Mouse (Mus musculus): ENCODE measurements around the gene Gm10490.

DNA sequence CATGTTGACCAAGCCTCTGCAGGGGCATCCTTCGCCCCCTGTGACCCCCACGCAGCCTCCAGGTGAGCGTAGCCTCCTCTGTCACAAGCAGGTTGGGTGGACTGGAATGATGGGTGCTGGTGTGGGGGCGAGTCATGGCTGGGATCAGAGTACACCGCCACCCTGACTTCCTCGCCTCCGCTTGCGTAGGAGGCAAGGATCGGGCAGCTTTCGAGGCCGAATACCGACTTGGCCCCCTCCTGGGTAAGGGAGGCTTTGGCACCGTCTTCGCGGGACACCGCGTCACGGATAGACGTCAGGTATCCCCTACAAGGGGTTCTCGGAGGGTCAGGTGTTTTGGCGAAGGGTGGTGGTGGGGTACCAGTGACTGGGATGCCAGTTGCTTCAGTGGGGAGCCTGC is 30.8 kb upstream of the Gm10490 start:
- TF ChIP-seq ZKSCAN1 (IDR thresholded peaks at IDR 0.05; ENCODE audit: borderline replicate concordance, low read depth, low read length) = no peak
- no peak for TF ChIP-seq CHD2 (IDR thresholded peaks at IDR 0.05; ENCODE audit: low read length)
- TF ChIP-seq ZMIZ1 (IDR thresholded peaks at IDR 0.05; ENCODE audit: low read depth, low read length) = no peak
- no peak for TF ChIP-seq CTCF (conservative IDR thresholded peaks at IDR 0.05 in 1 of 2, IDR thresholded peaks at IDR 0.05 in 1 of 2; ENCODE audit: low read depth in 2 of 2, low read length in 2 of 2)
- no peak for TF ChIP-seq HCFC1 (IDR thresholded peaks at IDR 0.05; ENCODE audit: low read depth, low read length)
- TF ChIP-seq GABPA (IDR thresholded peaks at IDR 0.05; ENCODE audit: insufficient replicate concordance, low read depth, low read length) = no peak
- no peak for TF ChIP-seq BHLHE40 (IDR thresholded peaks at IDR 0.05; ENCODE audit: low read depth, low read length)

All from CH12.LX (cell line).